Mouse (Mus musculus): Measurements from ENCODE around the gene Cpeb3.

DNA sequence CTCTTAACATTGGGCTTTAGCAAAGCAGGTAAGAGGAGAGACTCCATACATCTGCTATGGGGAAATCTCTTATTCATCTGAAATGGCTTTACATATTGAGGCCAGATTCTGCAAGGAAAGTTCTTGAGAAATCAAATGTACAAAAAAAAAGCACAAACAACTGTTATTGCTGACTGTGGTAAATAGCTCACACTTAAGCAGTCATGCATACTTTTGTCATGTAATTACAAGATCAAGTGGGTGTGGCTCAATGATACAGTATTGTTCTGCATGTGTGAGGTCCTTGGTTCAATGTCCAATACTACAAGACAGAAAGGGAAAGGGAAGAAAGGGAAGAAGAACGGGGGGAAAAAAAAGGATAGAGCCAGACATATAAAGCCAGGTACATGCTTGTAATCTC, 62.6 kb downstream of the Cpeb3 start:
- TF ChIP-seq CTCF (IDR thresholded peaks at IDR 0.05; ENCODE audit: low read depth, low read length) (no peak), POLR2A (IDR thresholded peaks at IDR 0.05; ENCODE audit: insufficient read depth, low read length) (no peak), EP300 (IDR thresholded peaks at IDR 0.05; ENCODE audit: insufficient read depth, low read depth, low read length) (no peak)
